Mouse (Mus musculus): Measurements from ENCODE around the gene Cacna1c.

DNA sequence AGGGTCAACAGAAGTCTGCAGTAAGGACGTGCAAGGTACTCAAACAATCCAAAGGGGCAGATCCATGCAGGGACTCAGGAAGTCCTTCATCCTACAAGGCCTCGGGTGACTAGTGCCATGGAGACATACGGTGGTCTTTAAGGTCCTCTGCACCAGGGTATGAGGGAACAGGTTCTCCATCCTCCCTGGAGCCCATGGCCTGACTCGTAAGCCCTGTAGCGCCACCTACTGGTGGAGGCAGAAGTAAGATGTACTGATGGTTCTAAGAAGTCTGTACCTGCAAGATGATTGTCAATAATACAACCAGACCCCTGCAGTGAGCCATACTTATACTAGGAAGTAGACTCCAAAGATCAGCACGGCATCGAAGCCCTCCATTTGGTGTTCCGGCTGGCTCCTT, 92.0 kb downstream of the Cacna1c start:
- peak; percentile 87 for TF ChIP-seq CTCF (IDR thresholded peaks at IDR 0.05; ENCODE audit: low read depth, low read length)
- TF ChIP-seq POLR2A (IDR thresholded peaks at IDR 0.05; ENCODE audit: insufficient read depth, low read length) = no peak

All from ES-Bruce4 (cell line).